Mouse (Mus musculus) MEL (cell line): ENCODE measurements around the gene Fam20b.

Source experiments
- MAZ ChIP-seq: IDR thresholded peaks from 2 replicates; pipeline ENCODE4 v1.6.1; 2012; ENCODE audit warnings: low read depth, mild to moderate bottlenecking, inconsistent platforms, low read length, improper control_type of control experiment
- POLR2A ChIP-seq, 2 experiments: IDR thresholded peaks; 2 replicates each; pipeline ENCODE4 v1.6.1; 2011 to 2012; ENCODE audit warnings: low read length in 2 of 2, mild to moderate bottlenecking in 2 of 2, control low read depth in 1 of 2, improper control_type of control experiment in 1 of 2, low read depth in 1 of 2, moderate library complexity in 1 of 2; ENCODE audit not compliant: control insufficient read depth in 1 of 2, insufficient read depth in 1 of 2, poor library complexity in 1 of 2
- UBTF ChIP-seq: IDR thresholded peaks from 2 replicates; pipeline ENCODE4 v1.6.1; 2012; ENCODE audit warnings: low read depth, mild to moderate bottlenecking, inconsistent platforms, low read length, improper control_type of control experiment, moderate library complexity, borderline replicate concordance; ENCODE audit not compliant: insufficient read depth
- USF1 ChIP-seq: IDR thresholded peaks from 2 replicates; pipeline ENCODE4 v1.6.1; 2014; ENCODE audit warnings: low read depth, mild to moderate bottlenecking, inconsistent platforms, low read length, improper control_type of control experiment, moderate library complexity
- ZC3H11A ChIP-seq: IDR thresholded peaks from 2 replicates; pipeline ENCODE4 v1.6.1; 2012; ENCODE audit warnings: low read depth, mild to moderate bottlenecking, inconsistent platforms, low read length, improper control_type of control experiment

DNA sequence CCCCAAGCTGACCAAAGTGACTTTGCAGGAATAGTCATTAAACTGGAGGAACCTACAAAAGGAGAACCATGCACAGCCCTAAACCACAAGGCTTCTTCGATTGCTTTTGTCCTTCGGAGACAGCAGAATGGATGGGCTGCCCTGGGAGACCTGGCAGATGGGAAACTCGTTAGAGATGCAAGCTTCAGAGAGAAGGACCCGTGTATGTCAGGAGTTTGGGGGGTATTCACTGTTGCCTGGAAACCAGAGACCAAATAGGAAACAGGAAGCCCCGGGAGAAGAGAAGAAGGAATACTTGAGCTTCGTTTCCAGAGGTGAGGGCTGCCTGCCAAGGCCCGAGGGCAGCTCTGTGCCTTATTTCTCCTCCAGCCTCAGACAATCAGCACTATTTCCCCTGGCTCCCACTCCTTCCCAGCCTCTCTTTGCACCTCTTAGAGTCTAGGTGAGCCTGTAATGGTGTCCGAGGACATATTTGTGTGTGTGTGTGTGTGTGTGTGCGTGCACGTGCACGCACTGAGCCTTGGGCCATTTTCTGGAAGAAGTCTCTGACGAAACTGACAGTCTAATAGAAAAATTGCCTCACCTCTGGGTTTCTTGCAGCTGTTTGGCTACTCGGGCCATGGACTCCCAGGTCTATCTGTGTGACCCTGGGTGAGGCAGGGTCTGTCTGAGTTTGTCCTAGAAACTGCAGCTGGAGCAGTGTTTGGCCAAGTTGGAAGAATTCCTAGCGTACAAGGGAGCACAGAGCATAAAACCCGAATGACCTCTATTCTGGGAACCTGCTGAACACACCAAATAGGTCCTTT is 35.9 kb upstream of the Fam20b start:
- TF ChIP-seq ZC3H11A (no peak), POLR2A (IDR thresholded peaks at IDR 0.05; ENCODE audit: control insufficient read depth in 1 of 2, insufficient read depth in 1 of 2, low read depth in 1 of 2, low read length in 2 of 2, poor library complexity in 1 of 2) (no peak), MAZ (no peak), UBTF (no peak), USF1 (no peak)
